Mouse (Mus musculus): ENCODE results near the gene Smim15.

Gene Smim15

DNA sequence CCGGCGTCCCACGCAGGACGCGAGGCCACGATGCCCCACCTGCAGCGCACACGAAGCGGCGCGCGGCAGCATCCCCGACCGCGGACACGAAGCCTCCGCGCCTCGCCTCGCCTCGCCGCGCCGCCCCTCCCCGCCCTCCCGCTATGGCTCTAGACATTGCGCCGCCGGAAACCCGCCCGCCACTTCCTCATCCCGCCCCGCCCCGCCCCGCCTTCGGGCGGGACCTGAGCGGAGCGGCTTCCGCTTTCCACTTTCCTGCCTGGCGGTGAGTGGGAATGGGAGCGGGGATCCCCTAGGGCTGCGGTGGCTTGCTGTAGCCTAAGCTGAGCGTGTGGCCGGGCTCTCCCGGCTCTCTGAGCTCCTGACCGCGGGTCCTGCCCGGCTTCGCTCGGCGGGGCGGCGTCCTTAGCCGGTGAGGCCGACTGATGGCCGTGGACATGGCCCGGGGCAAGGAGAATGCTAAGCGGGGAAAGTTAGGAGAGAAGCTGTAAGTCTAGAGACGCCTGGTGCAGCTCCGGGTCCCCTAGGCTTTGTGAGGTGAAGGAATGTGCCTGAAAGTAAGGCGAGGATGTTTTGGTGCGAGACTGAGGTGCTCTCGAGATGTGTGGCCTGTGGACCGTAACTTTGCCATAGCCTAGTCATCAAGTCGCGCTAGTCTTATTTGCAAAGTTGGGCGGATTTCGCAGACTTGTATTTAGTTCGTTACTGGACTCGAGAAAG is at the start of gene Smim15:
TSS of gene Smim15 (plus strand) at position 225 of the 720 bp plus-strand sequence.
- DNase-seq (ENCODE audit: low read depth, low spot score) = peak; percentile 83

- no peak for DNase-seq (ENCODE audit: low read depth, low spot score)
Observed at GRCm38 (mm10) chr13:107995211-107995610, 49.0 kb upstream of the Smim15 start.

DNA sequence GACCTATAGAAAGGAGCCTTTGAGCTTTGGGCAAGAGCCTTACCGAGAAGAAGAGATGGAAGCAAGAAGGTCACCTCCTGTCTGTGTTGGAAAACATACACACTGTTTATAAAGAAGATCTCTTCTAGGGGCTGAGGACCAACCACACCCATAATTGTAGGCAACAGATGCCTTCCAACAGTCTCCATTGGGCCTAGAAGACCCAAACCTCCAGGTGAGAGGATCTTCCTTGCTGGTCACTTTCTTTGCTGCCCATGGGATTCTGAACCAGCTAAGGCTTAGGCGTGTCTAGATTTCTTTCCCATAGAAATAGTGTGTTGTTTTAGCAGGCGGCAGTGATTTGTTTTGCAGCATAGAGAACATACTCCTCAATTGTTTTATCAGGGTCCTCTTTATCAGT is 47.9 kb upstream of the Smim15 start:
- no peak for DNase-seq (ENCODE audit: low read depth, low spot score)

DNA sequence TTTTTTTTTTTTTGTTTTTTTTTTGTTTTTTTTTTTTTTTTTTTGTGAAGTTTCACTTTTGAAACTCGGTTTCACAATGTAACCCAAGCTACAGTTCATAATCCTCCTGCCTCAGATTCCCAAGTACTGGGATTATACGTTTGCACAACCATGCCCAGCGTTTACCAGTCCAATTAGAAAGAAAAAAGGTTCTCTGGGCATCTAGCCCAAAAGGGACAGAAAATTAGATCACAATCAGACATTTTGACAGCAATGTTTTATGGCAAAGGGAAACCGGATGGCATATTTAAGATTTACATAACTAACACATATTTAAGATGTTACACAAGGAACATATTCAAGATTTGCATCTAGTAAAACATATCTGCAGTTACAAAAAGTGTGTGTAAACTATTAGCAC is 36.4 kb upstream of the Smim15 start:
- DNase-seq (ENCODE audit: low read depth, low spot score) = no peak

DNA sequence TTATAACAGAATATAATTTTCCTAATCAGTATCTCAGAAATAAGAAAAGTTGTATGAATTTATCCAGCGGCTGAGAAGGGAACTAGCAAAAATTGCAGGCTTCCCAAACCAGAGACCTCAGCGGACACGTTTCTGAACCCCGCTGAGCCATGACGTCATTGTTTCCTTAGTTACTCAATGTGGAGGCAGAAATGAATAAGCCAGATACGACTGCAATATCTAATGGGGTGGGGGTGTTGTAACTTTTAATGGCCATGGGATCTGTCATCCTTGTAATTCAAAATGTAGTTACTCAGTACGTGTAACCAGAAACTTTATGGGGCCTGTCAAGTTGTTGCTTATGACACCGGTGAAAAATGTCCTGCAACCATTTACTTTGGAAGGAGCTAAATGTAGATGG is 31.1 kb upstream of the Smim15 start:
- no peak for DNase-seq (ENCODE audit: low read depth, low spot score)

DNA sequence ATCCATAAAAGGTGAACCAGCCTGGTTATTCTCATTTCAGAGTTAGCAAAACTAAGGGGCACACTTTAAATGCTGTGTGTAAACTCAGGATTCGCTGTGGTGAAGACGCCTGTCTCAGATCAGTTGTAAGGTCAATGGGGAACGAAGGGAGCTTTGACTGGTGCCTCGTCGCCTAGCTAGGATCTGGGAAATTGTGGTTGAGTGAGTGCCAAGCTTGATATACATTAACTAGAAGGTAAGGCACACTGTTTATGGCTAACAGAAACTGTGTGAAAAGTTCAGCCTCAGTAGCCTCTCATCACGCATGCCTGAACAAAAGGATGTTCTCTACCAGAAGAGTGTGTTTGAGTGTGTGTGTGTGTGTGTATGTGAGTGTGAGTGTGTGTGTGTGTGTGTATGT is 30.4 kb upstream of the Smim15 start:
- DNase-seq (ENCODE audit: low read depth, low spot score) = no peak

DNA sequence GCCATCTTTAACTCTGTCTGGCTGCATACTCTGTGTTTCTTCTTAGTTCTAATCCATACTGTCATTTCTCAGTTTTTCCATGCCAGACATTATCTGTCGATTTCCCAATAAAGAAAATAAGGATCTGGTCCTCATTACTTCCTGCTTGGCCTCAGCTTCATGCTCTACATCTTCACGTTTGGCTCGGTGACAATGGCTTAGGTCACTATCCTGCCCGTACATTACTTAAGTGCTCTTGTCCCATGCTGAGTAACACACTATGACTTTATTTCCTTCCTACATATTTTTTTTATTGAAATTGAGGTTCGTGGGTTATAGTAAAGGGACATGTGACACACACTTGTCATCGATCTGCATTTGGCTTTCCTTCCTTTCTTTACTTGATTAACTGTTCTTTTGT is 29.1 kb upstream of the Smim15 start:
- DNase-seq (ENCODE audit: low read depth, low spot score) = no peak

DNA sequence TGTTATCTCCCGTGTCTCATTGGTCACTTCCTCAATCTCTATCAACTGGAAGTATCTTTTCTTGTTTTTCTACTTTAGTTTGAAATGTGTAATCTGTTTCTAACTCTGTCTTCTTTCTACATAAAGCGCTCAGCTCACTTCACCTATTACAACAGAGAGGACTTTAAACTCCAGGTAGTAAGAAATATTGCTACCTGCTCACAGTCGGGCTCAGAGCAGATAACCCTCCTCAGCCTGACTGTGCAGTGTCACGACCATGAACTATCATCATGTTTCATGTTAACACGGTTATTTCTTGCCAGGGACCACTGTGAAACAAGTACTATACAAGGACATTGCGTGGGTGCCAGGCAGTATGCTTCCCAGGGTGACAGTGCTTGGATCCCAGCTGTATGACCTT is 26.9 kb upstream of the Smim15 start:
- DNase-seq (ENCODE audit: low read depth, low spot score) = no peak

DNA sequence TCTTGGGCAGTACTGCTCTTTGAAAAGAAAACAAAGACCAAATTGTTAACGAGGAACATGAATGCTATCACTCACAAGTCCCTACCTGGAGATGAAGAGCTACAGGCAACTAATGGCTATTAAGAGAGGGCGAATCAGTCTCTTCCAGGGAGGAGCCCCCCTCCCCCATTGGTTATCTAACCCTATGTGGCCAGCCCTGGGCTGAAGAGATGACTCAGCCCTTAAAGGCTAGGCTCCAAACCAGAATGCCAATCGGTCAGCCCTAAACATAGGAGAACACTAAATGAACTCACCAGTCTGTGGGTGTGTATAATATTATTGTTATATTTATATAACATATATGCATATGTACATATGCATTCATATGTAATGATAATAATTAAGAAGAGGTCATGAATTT is 18.4 kb upstream of the Smim15 start:
- no peak for DNase-seq (ENCODE audit: low read depth, low spot score)

DNA sequence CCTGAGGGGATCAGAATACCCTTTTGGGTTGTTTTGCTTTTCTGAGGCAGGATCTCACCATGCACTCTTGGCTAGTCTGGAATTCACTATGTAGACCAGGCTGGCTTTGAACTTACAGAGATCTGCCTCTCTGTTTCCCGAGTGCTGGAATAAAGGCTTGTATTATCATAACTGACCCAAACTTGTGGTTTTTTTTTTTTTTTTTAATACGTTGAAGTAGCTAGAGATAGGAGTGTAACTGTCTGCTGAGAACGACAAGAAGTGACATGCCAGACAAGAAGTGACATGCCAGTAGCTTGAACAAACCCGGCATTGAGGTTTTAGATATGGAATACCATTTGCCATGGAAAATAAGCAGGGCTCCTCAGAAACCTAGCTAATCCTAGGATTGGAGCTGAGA is 11.5 kb upstream of the Smim15 start:
- DNase-seq (ENCODE audit: low read depth, low spot score) = no peak

DNA sequence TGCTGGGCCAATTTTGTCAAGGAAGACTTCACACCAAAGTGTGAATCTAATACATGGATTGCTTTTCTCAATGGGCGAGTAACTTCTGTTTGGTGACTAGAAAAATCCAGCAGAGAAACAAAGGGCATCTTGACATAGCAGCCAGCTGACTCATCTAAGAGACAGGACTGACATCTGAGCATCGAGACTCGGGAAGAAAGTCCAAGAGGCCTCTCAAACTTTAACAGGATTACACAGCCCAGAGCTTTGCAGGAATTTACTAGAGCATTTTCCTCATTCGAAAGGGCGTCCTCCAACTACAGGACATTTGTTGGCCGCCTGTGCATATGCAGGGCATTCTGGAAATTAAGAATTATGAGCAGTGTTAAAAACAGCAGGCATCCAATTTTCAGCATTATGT is 4.9 kb upstream of the Smim15 start:
- DNase-seq (ENCODE audit: low read depth, low spot score) = no peak

DNA sequence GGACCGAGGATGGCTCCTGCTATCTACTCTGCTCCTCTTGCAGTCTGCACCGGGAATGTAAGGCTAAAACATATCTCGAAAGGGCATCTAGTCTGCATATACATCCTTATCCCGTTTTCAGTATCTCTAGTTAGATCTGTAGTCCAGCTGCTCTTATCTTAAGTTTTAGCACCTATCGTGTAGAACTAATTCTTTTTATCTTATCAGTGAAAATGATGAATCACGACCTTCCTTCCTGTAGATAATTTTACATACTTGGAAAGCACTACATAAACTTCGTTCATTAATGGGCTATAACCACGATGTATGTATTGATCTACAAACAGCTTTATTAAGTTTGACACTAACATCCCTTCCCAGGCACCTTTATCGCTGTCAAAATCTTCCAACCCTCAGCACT is 4.3 kb upstream of the Smim15 start:
- no peak for DNase-seq (ENCODE audit: low read depth, low spot score)

DNA sequence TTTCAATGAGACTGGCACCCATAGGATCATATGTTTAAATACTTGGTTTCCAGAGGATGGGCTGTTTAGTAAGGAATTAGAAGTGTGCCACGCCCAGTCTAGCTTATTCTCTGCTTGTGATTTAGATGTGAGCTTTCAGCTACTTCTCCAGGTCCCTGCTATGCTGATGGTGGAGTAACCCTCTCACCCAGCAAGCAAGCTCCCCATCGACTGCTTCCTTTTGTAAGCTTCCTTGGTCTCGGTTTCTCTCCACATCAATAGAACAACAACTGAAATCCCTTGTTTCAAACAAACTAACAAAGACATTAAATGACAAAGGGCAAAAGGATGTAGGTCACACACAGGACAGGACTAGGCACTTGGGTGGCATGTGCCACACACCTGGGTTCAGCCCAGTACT is 3.8 kb upstream of the Smim15 start:
- DNase-seq (ENCODE audit: low read depth, low spot score) = no peak

DNA sequence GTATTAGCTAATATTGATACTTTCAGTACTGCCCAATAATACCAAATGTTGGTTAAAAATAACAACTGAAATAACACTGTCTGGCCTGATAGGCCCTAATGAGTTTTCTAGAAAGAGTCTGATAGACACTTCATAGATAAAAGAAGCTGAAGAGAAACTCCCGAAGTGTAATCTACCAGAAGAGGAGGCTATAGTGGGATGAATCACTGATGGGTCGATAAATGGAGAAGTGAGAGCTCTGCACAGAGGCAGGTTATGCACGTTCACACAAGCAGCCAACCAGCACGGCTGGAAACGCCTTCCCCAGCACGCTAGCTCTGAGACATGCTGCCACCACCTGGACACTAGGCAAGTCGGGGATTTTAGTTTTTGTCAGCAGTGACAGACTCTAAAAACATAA is 2.9 kb upstream of the Smim15 start:
- peak; percentile 63 for DNase-seq (ENCODE audit: low read depth, low spot score)

DNA sequence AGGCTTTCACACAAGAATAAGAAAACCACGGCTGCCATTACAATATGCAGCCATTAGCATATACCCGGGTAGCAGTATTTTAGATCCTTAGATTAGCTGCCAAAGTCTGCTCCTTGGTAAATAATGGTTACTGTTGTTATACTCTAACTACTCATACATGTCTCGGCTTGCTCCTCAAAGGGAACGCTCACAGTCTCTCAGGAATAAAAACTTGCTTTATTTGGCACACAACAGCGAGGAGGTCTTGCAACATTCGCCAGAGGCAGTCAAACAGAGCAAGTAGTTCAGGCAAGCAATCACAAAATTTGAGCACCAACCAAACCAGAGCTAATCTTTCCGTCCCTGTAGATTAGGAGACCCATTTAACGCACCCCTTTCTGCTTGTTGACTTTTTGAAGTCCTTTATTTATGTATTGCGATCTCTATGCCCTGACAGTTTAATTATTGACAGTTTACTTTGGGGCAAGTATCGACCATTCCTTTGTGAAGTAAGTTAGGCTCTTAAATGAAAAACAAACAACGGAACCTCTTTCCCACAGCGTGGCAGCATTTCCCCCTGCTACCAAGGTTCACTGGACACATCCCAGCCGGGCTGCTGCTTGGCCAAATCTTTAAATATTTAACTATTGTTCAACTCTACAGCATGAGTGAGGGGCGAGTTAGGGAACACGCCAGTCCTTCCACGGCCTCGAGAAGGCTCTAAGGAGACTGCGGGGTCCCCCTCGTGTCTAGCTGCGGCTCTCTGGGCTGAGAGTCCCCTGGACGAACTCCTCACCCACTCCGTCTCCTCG is 620 bp upstream of the Smim15 start:
- DNase-seq (ENCODE audit: low read depth, low spot score) = peak; percentile 21

- DNase-seq (ENCODE audit: low read depth, low spot score) = no peak
Observed at GRCm38 (mm10) chr13:108045646-108046045, 1.4 kb downstream of the Smim15 start.

- no peak for DNase-seq (ENCODE audit: low read depth, low spot score)
Observed at GRCm38 (mm10) chr13:108046071-108046470, 1.8 kb downstream of the Smim15 start.

GRCm38 (mm10) chr13:108046891-108047290 is 2.6 kb downstream of the Smim15 start:
- no peak for DNase-seq (ENCODE audit: low read depth, low spot score)

GRCm38 (mm10) chr13:108047364-108047763 is 3.1 kb downstream of the Smim15 start:
- DNase-seq (ENCODE audit: low read depth, low spot score) = no peak

GRCm38 (mm10) chr13:108056896-108057295 is 12.7 kb downstream of the Smim15 start:
- no peak for DNase-seq (ENCODE audit: low read depth, low spot score)

GRCm38 (mm10) chr13:108060286-108060885 is 16.1 kb downstream of the Smim15 start:
- DNase-seq (ENCODE audit: low read depth, low spot score) = no peak

DNA sequence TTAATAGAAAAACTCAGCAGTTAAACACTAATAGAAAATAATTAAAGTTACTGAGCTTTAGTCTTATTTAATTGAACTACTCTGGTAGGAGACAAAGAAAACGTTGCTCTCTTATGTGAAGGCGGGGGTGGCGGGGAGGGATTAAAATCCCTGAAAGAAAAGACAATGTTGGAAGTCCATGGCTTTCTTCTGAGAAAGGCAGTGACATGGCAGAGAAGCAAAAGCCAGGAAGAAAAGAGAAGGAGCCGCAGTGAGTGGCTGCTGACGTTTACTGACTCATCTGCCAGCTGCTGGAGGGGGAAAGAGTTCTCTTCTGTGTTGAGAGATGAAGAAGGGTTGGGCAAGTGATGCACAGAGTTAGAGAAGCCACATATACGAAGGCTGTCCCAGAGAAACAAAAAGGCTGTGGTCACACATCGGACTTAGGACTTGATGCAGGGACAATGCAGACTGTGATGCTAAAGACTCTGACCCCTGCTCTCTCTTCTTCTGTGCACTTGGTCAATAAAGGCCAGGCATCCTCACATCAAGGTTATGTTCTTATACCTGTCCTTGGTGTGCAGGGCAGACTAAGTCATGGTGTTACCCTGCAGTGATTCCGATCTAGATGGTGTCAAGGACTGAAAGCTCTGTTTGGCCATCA is 16.8 kb downstream of the Smim15 start:
- no peak for DNase-seq (ENCODE audit: low read depth, low spot score)
